Mouse (Mus musculus): ENCODE measurements around the gene Robo1.

DNA sequence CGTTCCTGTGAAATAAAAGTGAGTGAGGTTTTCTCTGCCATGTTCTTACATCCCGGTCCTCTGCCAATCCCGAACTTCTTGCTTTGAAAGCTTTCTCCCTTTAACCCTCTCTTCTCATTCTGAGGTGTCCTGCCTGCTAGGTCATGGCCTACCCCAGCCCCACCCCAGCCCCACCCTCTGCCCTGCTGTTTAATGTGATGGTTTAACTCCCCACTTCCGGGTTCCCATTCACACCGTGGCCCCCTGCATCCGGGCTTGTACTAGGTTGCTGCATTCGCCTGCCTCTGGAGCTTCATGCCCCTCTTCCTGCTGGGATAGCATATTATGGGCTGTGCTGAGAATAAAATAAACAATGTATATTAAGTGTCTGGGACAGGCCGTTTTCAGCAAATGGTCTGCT is 706.4 kb downstream of the Robo1 start:
- TF ChIP-seq CTCF (IDR thresholded peaks at IDR 0.05; ENCODE audit: low read depth, low read length): no peak
- no peak for TF ChIP-seq POLR2A (IDR thresholded peaks at IDR 0.05; ENCODE audit: borderline replicate concordance, low read depth, low read length)
